In genomic region chr7:100227158-100227875, GRCm38 (mm10) we compare ENCODE assay signal across 7 mouse cellular contexts. TPM values are rescaled to one million over a fixed set of nuclear protein-coding genes. Genes with fewer than 3 reads are reported as not detected.
DNase-seq lines count a peak whose midpoint lies in the region; ATAC-seq lines count a peak whose summit lies in the region.

TSS of gene Pgm2l1 (plus strand) at chr7:100227394.

- H3K36me3 ChIP-seq in embryonic facial prominence, embryonic 11.5 days (replicated peaks; ENCODE audit: control insufficient read depth, insufficient read depth, low read depth, low read length) = no peaks in the 10 kb centered on the region
- no peaks in the 10 kb centered on the region for H3K36me3 ChIP-seq in limb, embryonic 10.5 days
- no peaks in the 10 kb centered on the region for H3K36me3 ChIP-seq in midbrain, embryonic 13.5 days

- 0% methylated on average over 52 of the region's 72 CpGs for WGBS in embryonic facial prominence, embryonic 11.5 days
- WGBS in limb, embryonic 10.5 days = under 1% methylated on average over 68 of the region's 72 CpGs
- under 1% methylated on average over 67 of the region's 72 CpGs for WGBS in midbrain, embryonic 13.5 days

- H3K4me2 ChIP-seq in embryonic facial prominence, embryonic 11.5 days (ENCODE audit: low read depth, low read length) = peak within 1 kb of the TSS; percentile 95
- H3K4me2 ChIP-seq in midbrain, embryonic 13.5 days (replicated peaks) = peak within 1 kb of the TSS; percentile 83

- peak within 1 kb of the TSS; percentile 82 for H3K9ac ChIP-seq in embryonic facial prominence, embryonic 11.5 days (replicated peaks; ENCODE audit: low read length)
- H3K9ac ChIP-seq in midbrain, embryonic 13.5 days (replicated peaks) = peak within 1 kb of the TSS; percentile 95

- H3K9me3 ChIP-seq in embryonic facial prominence, embryonic 11.5 days (replicated peaks; ENCODE audit: control insufficient read depth, low read length) = no peaks in the 10 kb centered on the region
- no peaks in the 10 kb centered on the region for H3K9me3 ChIP-seq in limb, embryonic 10.5 days (replicated peaks)
- H3K9me3 ChIP-seq in midbrain, embryonic 13.5 days = no peaks in the 10 kb centered on the region

- peak; percentile 98 for DNase-seq in adrenal gland, postnatal 14 days
- peak; percentile 98 for DNase-seq in embryonic facial prominence, embryonic 11.5 days (ENCODE audit: low spot score)
- peak; percentile 97 for DNase-seq in kidney, adult 11 months
- DNase-seq in limb, embryonic 10.5 days (ENCODE audit: low spot score) = peak; percentile 97
- DNase-seq in spleen, adult 12 weeks (ENCODE audit: low spot score) = peak; percentile 97

- H3K4me3 ChIP-seq in embryonic facial prominence, embryonic 11.5 days (ENCODE audit: low read depth, low read length) = peak within 1 kb of the TSS; percentile 85
- peak within 1 kb of the TSS; percentile 81 for H3K4me3 ChIP-seq in limb, embryonic 10.5 days
- peak within 1 kb of the TSS; percentile 94 for H3K4me3 ChIP-seq in midbrain, embryonic 13.5 days (replicated peaks)

- H3K27ac ChIP-seq in embryonic facial prominence, embryonic 11.5 days (replicated peaks; ENCODE audit: low read depth, low read length) = peak within 1 kb of the TSS; percentile 71
- peak within 1 kb of the TSS; percentile 91 for H3K27ac ChIP-seq in limb, embryonic 10.5 days
- peak within 1 kb of the TSS; percentile 96 for H3K27ac ChIP-seq in midbrain, embryonic 13.5 days

- no peaks in the 10 kb centered on the region for H3K4me1 ChIP-seq in embryonic facial prominence, embryonic 11.5 days (ENCODE audit: control insufficient read depth, insufficient read depth, low read length)
- H3K4me1 ChIP-seq in limb, embryonic 10.5 days = 0 out of 2 replicates have a peak, but pooled peaks cover 4% of the 10 kb centered on the region
- peaks cover 29% of the 10 kb centered on the region for H3K4me1 ChIP-seq in midbrain, embryonic 13.5 days (replicated peaks)

- peak; percentile 98 for ATAC-seq in embryonic facial prominence, embryonic 11.5 days (replicated peaks; ENCODE audit: insufficient number of reproducible peaks, low FRiP score, low TSS enrichment, low read depth)
- ATAC-seq in granulocyte monocyte progenitor cell, adult 5-6 weeks (replicated peaks; ENCODE audit: poor library complexity, severe bottlenecking) = peak; percentile 91
- peak; percentile 98 for ATAC-seq in midbrain, embryonic 13.5 days

- H3K27me3 ChIP-seq in embryonic facial prominence, embryonic 11.5 days (ENCODE audit: control insufficient read depth, insufficient read depth, low read length) = no peaks in the 10 kb centered on the region
- H3K27me3 ChIP-seq in limb, embryonic 10.5 days (ENCODE audit: low read depth, poor library complexity, severe bottlenecking) = no peaks in the 10 kb centered on the region
- H3K27me3 ChIP-seq in midbrain, embryonic 13.5 days = no peaks in the 10 kb centered on the region

RNA-seq across cellular contexts. Expression of gene Pgm2l1, which starts in this region (rescaled TPM):
- 6.7 and 11.4 TPM in 2 replicates for total RNA-seq in adrenal gland, postnatal 14 days (2021)
- polyA plus RNA-seq in embryonic facial prominence, embryonic 11.5 days (2014; fragmentation: Nextera tagmentation; extraction: Ambion mirVana) = 6.2 and 6.7 TPM in 2 replicates
- 7.9 and 10.8 TPM in 2 replicates for total RNA-seq in granulocyte monocyte progenitor cell, adult 5-6 weeks (2014; fragmentation: Nextera tagmentation)
- 6.7 and 8.4 TPM in 2 replicates for total RNA-seq in granulocyte monocyte progenitor cell, adult 5-6 weeks (2017)
- polyA plus RNA-seq in limb, embryonic 10.5 days (2016; fragmentation: Nextera tagmentation; extraction: Ambion mirVana) = 1.9 and 3.3 TPM in 2 replicates
- 21.3 and 22.9 TPM in 2 replicates for polyA plus RNA-seq in midbrain, embryonic 13.5 days (2015; fragmentation: Nextera tagmentation; extraction: Ambion mirVana)

Comparison
In these comparisons a context has a peak if more than half of its experiments do, and no peak if none do; other contexts are left out.
1. Peak in every context shown above with its lines: DNase-seq, ATAC-seq, H3K4me3 ChIP-seq and H3K27ac ChIP-seq.